Mouse (Mus musculus) stomach, postnatal 0 days (tissue): Measurements from ENCODE around the gene Dmbx1.

Source experiments
- CTCF ChIP-seq: IDR thresholded peaks from 2 replicates; pipeline ENCODE4 v1.5.1; 2016; ENCODE audit warnings: antibody characterized with exemption, low read depth, mild to moderate bottlenecking, moderate library complexity
- EP300 ChIP-seq: optimal IDR thresholded peaks from 2 replicates; pipeline ENCODE3; 2016; ENCODE audit warnings: antibody characterized with exemption

- TF ChIP-seq CTCF (no peak), EP300 (no peak)
Observed at GRCm38 (mm10) chr4:115940681-115941080, 955 bp upstream of the Dmbx1 start.
